Mouse (Mus musculus) spleen, postnatal 4 days (tissue): Measurements from ENCODE around the gene 4930590J08Rik.
"Not testable (repeated sequence)": the region's sequence is repeated elsewhere in the genome, so short reads cannot be mapped to it uniquely, and the experiment has no call there.

ENCODE experiments used
- DNase-seq, 2 experiments: peaks; one replicate each; pipeline ENCODE4 v3.0.0; 2022; ENCODE audit warnings: low spot score in 2 of 2

Gene 4930590J08Rik

GRCm38 (mm10) chr6:91902509-91902908 lies at the start of gene 4930590J08Rik:
Gene 4930590J08Rik, plus strand, starts transcription at chr6:91902809.
- not testable (repeated sequence) for DNase-seq

GRCm38 (mm10) chr6:91858339-91858738 lies 44.3 kb upstream of the 4930590J08Rik start:
- DNase-seq: no peak

- no peak for DNase-seq
Observed at GRCm38 (mm10) chr6:91862848-91863247, 39.8 kb upstream of the 4930590J08Rik start.

- DNase-seq: no peak
Observed at GRCm38 (mm10) chr6:91864595-91864994, 38.0 kb upstream of the 4930590J08Rik start.

GRCm38 (mm10) chr6:91865601-91866000 lies 37.0 kb upstream of the 4930590J08Rik start:
- DNase-seq: no peak

- no peak for DNase-seq
Observed at GRCm38 (mm10) chr6:91868091-91868490, 34.5 kb upstream of the 4930590J08Rik start.

GRCm38 (mm10) chr6:91872781-91873180 lies 29.8 kb upstream of the 4930590J08Rik start:
- no peak for DNase-seq

GRCm38 (mm10) chr6:91877885-91878651 lies 24.5 kb upstream of the 4930590J08Rik start, which contains the start of gene Ccdc174:
Gene Ccdc174, plus strand, starts transcription at chr6:91878053.
- peak; percentile 87 to 91 for DNase-seq

- DNase-seq: no peak
Observed at GRCm38 (mm10) chr6:91883859-91884258, 18.8 kb upstream of the 4930590J08Rik start.

GRCm38 (mm10) chr6:91889255-91889906 lies 13.2 kb upstream of the 4930590J08Rik start:
- no peak for DNase-seq

GRCm38 (mm10) chr6:91890615-91891014 lies 12.0 kb upstream of the 4930590J08Rik start:
- no peak for DNase-seq

GRCm38 (mm10) chr6:91891776-91892175 lies 10.8 kb upstream of the 4930590J08Rik start:
- no peak for DNase-seq

GRCm38 (mm10) chr6:91896783-91897182 lies 5.8 kb upstream of the 4930590J08Rik start:
- no peak for DNase-seq

GRCm38 (mm10) chr6:91901505-91901904 lies 1.1 kb upstream of the 4930590J08Rik start:
- peak; percentile 63 to 84 for DNase-seq

- DNase-seq: no peak
Observed at GRCm38 (mm10) chr6:91914011-91914410, 11.4 kb downstream of the 4930590J08Rik start.

GRCm38 (mm10) chr6:91917286-91917685 lies 14.7 kb downstream of the 4930590J08Rik start:
- no peak for DNase-seq

GRCm38 (mm10) chr6:91917716-91918115 lies 15.1 kb downstream of the 4930590J08Rik start:
- no peak for DNase-seq

- no peak for DNase-seq
Observed at GRCm38 (mm10) chr6:91931231-91931630, 28.6 kb downstream of the 4930590J08Rik start.

- no peak for DNase-seq
Observed at GRCm38 (mm10) chr6:91938491-91938890, 35.9 kb downstream of the 4930590J08Rik start.

- DNase-seq: no peak
Observed at GRCm38 (mm10) chr6:91948426-91948825, 45.8 kb downstream of the 4930590J08Rik start.

GRCm38 (mm10) chr6:91958015-91958414 lies 55.4 kb downstream of the 4930590J08Rik start:
- not testable (repeated sequence) for DNase-seq

- DNase-seq: no peak
Observed at GRCm38 (mm10) chr6:91960028-91960811, 57.6 kb downstream of the 4930590J08Rik start.
